Mouse (Mus musculus): ENCODE data around the gene Med12l.
"Not testable (repeated sequence)": the region's sequence is repeated elsewhere in the genome, so short reads cannot be mapped to it uniquely, and the experiment has no call there.

Med12l gene

GRCm38 (mm10) chr3:59102146-59102545, 96.5 kb downstream of the Med12l start:
- no peak for DNase-seq

GRCm38 (mm10) chr3:59104462-59104861, 98.8 kb downstream of the Med12l start:
- DNase-seq = no peak

GRCm38 (mm10) chr3:59107439-59107838, 101.8 kb downstream of the Med12l start:
- DNase-seq = no peak

GRCm38 (mm10) chr3:59109834-59110233, 104.2 kb downstream of the Med12l start:
- DNase-seq = not testable (repeated sequence)

- no peak for DNase-seq
These were observed 106.3 kb downstream of the Med12l start for GRCm38 (mm10) chr3:59111944-59112343.

- not testable (repeated sequence) for DNase-seq
These were observed 107.7 kb downstream of the Med12l start for GRCm38 (mm10) chr3:59113291-59113690.

- no peak for DNase-seq
These were observed 108.4 kb downstream of the Med12l start for GRCm38 (mm10) chr3:59113973-59114517.

- DNase-seq = no peak
These were observed 115.6 kb downstream of the Med12l start for GRCm38 (mm10) chr3:59121067-59121730.

GRCm38 (mm10) chr3:59121780-59122449, 116.3 kb downstream of the Med12l start:
- no peak for DNase-seq

GRCm38 (mm10) chr3:59125022-59125421, 119.4 kb downstream of the Med12l start:
- no peak for DNase-seq

GRCm38 (mm10) chr3:59125783-59126555, 120.3 kb downstream of the Med12l start:
- DNase-seq = no peak

GRCm38 (mm10) chr3:59128681-59129080, 123.1 kb downstream of the Med12l start:
- DNase-seq = no peak

- DNase-seq = no peak
These were observed 123.9 kb downstream of the Med12l start for GRCm38 (mm10) chr3:59129547-59129946.

- no peak for DNase-seq
These were observed 124.8 kb downstream of the Med12l start for GRCm38 (mm10) chr3:59130431-59130830.

GRCm38 (mm10) chr3:59131081-59131480, 125.5 kb downstream of the Med12l start:
- DNase-seq = no peak

- DNase-seq = no peak
These were observed 126.3 kb downstream of the Med12l start for GRCm38 (mm10) chr3:59131966-59132365.

GRCm38 (mm10) chr3:59133189-59133588, 127.6 kb downstream of the Med12l start:
- no peak for DNase-seq

- DNase-seq = no peak
These were observed 130.5 kb downstream of the Med12l start for GRCm38 (mm10) chr3:59135911-59136653.

- no peak for DNase-seq
These were observed 133.4 kb downstream of the Med12l start for GRCm38 (mm10) chr3:59138946-59139468.

- no peak for DNase-seq
These were observed 134.0 kb downstream of the Med12l start for GRCm38 (mm10) chr3:59139651-59140051.

GRCm38 (mm10) chr3:59140115-59140514, 134.5 kb downstream of the Med12l start:
- no peak for DNase-seq

- DNase-seq = not testable (repeated sequence)
These were observed 135.3 kb downstream of the Med12l start for GRCm38 (mm10) chr3:59140941-59141340.
